Mouse (Mus musculus): ENCODE measurements around the gene Glis3. TPM values are rescaled to one million over a fixed set of nuclear protein-coding genes. Genes with fewer than 3 reads are reported as not detected.

The Glis3 gene
- total and polyA plus RNA-seq, 3 experiments: not detected

- H3K27me3 ChIP-seq (ENCODE audit: control insufficient read depth in 1 of 2, insufficient read depth in 2 of 2, low read length in 2 of 2): no peaks in the 10 kb centered on the region
- H3K9me3 ChIP-seq (replicated peaks; ENCODE audit: insufficient read depth, low read length): no peaks in the 10 kb centered on the region
- no peak overlapping the region for H3K4me3 ChIP-seq (ENCODE audit: control insufficient read depth in 1 of 2, insufficient read depth in 1 of 2, low read depth in 2 of 2, low read length in 2 of 2)
- TF ChIP-seq RCOR1 (IDR thresholded peaks at IDR 0.05; ENCODE audit: low read depth, low read length) (no peak), UBTF (IDR thresholded peaks at IDR 0.05; ENCODE audit: borderline replicate concordance, insufficient read depth, low read depth, low read length) (no peak), USF1 (IDR thresholded peaks at IDR 0.05; ENCODE audit: low read depth, low read length) (no peak), GABPA (IDR thresholded peaks at IDR 0.05; ENCODE audit: low read depth, low read length) (no peak), POLR2AphosphoS2 (IDR thresholded peaks at IDR 0.05; ENCODE audit: low read length) (no peak), USF2 (IDR thresholded peaks at IDR 0.05; ENCODE audit: borderline replicate concordance in 1 of 2, insufficient read depth in 1 of 2, low read depth in 1 of 2, low read length in 2 of 2) (no peak), HCFC1 (IDR thresholded peaks at IDR 0.05; ENCODE audit: low read depth, low read length) (no peak), BHLHE40 (IDR thresholded peaks at IDR 0.05; ENCODE audit: borderline replicate concordance, low read depth, low read length) (no peak), MYB (IDR thresholded peaks at IDR 0.05; ENCODE audit: low read depth, low read length) (no peak), POLR2AphosphoS5 (IDR thresholded peaks at IDR 0.05; ENCODE audit: borderline replicate concordance, low read depth, low read length) (no peak), MXI1 (IDR thresholded peaks at IDR 0.05; ENCODE audit: low read depth, low read length) (no peak), CHD2 (IDR thresholded peaks at IDR 0.05; ENCODE audit: low read length) (no peak), NELFE (IDR thresholded peaks at IDR 0.05; ENCODE audit: low read depth, low read length) (no peak), NRF1 (IDR thresholded peaks at IDR 0.05; ENCODE audit: insufficient read depth, low read depth, low read length, poor library complexity, severe bottlenecking) (no peak), TCF12 (IDR thresholded peaks at IDR 0.05; ENCODE audit: low read depth, low read length) (no peak), EP300 (IDR thresholded peaks at IDR 0.05; ENCODE audit: low read depth in 1 of 2, low read length in 2 of 2) (no peak), KAT2A (conservative IDR thresholded peaks at IDR 0.05; ENCODE audit: low read depth, low read length) (no peak)
- H3K36me3 ChIP-seq (ENCODE audit: control insufficient read depth in 1 of 2, insufficient read depth in 2 of 2, low read length in 2 of 2): no peaks in the 10 kb centered on the region
- no peak overlapping the region for H3K9ac ChIP-seq (ENCODE audit: control insufficient read depth, low read depth, low read length, poor library complexity, severe bottlenecking)
- H3K79me2 ChIP-seq (ENCODE audit: control insufficient read depth, insufficient read depth, low read length, poor library complexity): no peaks in the 10 kb centered on the region
- no peak for DNase-seq (ENCODE audit: low read depth, low spot score)
- no peak overlapping the region for H3K27ac ChIP-seq (ENCODE audit: control insufficient read depth, low read depth, low read length)
- H3K4me1 ChIP-seq (ENCODE audit: control insufficient read depth in 1 of 2, insufficient read depth in 2 of 2, low read length in 2 of 2): no peaks in the 10 kb centered on the region
Measured at GRCm38 (mm10) chr19:28493605-28494260, 186.1 kb downstream of the Glis3 start.

- no peak overlapping the region for H3K27ac ChIP-seq (ENCODE audit: control insufficient read depth, low read depth, low read length)
- no peaks in the 10 kb centered on the region for H3K79me2 ChIP-seq (ENCODE audit: control insufficient read depth, insufficient read depth, low read length, poor library complexity)
- no peaks in the 10 kb centered on the region for H3K9me3 ChIP-seq (replicated peaks; ENCODE audit: insufficient read depth, low read length)
- H3K36me3 ChIP-seq (ENCODE audit: control insufficient read depth in 1 of 2, insufficient read depth in 2 of 2, low read length in 2 of 2): no peaks in the 10 kb centered on the region
- H3K9ac ChIP-seq (ENCODE audit: control insufficient read depth, low read depth, low read length, poor library complexity, severe bottlenecking): no peak overlapping the region
- H3K4me3 ChIP-seq (ENCODE audit: control insufficient read depth in 1 of 2, insufficient read depth in 1 of 2, low read depth in 2 of 2, low read length in 2 of 2): no peak overlapping the region
- no peaks in the 10 kb centered on the region for H3K4me1 ChIP-seq (ENCODE audit: control insufficient read depth in 1 of 2, insufficient read depth in 2 of 2, low read length in 2 of 2)
- H3K27me3 ChIP-seq (ENCODE audit: control insufficient read depth in 1 of 2, insufficient read depth in 2 of 2, low read length in 2 of 2): no peaks in the 10 kb centered on the region
- no peak for DNase-seq (ENCODE audit: low read depth, low spot score)
- no peak for TF ChIP-seq ETS1 (IDR thresholded peaks at IDR 0.05; ENCODE audit: low read depth, low read length)
- TF ChIP-seq USF2 (IDR thresholded peaks at IDR 0.05; ENCODE audit: borderline replicate concordance in 1 of 2, insufficient read depth in 1 of 2, low read depth in 1 of 2, low read length in 2 of 2): no peak
- no peak for TF ChIP-seq NELFE (IDR thresholded peaks at IDR 0.05; ENCODE audit: low read depth, low read length)
- no peak for TF ChIP-seq ELF1 (IDR thresholded peaks at IDR 0.05; ENCODE audit: low read depth, low read length)
- TF ChIP-seq EP300 (IDR thresholded peaks at IDR 0.05; ENCODE audit: low read depth in 1 of 2, low read length in 2 of 2): no peak
- TF ChIP-seq POLR2A (IDR thresholded peaks at IDR 0.05; ENCODE audit: control insufficient read depth in 1 of 2, insufficient read depth in 1 of 2, low read depth in 1 of 2, low read length in 2 of 2, poor library complexity in 1 of 2): no peak
- TF ChIP-seq MEF2A (IDR thresholded peaks at IDR 0.05; ENCODE audit: extremely low read depth, insufficient replicate concordance, low read depth, low read length, poor library complexity, severe bottlenecking): no peak
- TF ChIP-seq RAD21 (IDR thresholded peaks at IDR 0.05; ENCODE audit: low read depth, low read length): no peak
- no peak for TF ChIP-seq HCFC1 (IDR thresholded peaks at IDR 0.05; ENCODE audit: low read depth, low read length)
- TF ChIP-seq MYC (IDR thresholded peaks at IDR 0.05; ENCODE audit: low read depth, low read length): no peak
- no peak for TF ChIP-seq MAX (IDR thresholded peaks at IDR 0.05; ENCODE audit: low read length)
- TF ChIP-seq E2F4 (IDR thresholded peaks at IDR 0.05; ENCODE audit: borderline replicate concordance, low read depth, low read length): no peak
- TF ChIP-seq KAT2A (conservative IDR thresholded peaks at IDR 0.05; ENCODE audit: low read depth, low read length): no peak
- no peak for TF ChIP-seq MXI1 (IDR thresholded peaks at IDR 0.05; ENCODE audit: low read depth, low read length)
- no peak for TF ChIP-seq NRF1 (IDR thresholded peaks at IDR 0.05; ENCODE audit: insufficient read depth, low read depth, low read length, poor library complexity, severe bottlenecking)
- TF ChIP-seq MAZ (IDR thresholded peaks at IDR 0.05; ENCODE audit: low read depth, low read length): no peak
- no peak for TF ChIP-seq TBP (IDR thresholded peaks at IDR 0.05; ENCODE audit: low read depth, low read length)
- TF ChIP-seq ZMIZ1 (IDR thresholded peaks at IDR 0.05; ENCODE audit: low read depth, low read length): no peak
Measured at GRCm38 (mm10) chr19:28478055-28478454, 201.8 kb downstream of the Glis3 start.

Data from MEL (cell line).